Mouse (Mus musculus): Measurements from ENCODE around the gene Ifi213. TPM values are rescaled to one million over a fixed set of nuclear protein-coding genes. Genes with fewer than 3 reads are reported as not detected.

The Ifi213 gene
- 100 to 1,000 TPM in 1 of 2 experiments, 10 to 100 TPM in 1; 75.1 to 101 TPM for polyA plus RNA-seq (2017; shearing (Covaris generic))

DNA sequence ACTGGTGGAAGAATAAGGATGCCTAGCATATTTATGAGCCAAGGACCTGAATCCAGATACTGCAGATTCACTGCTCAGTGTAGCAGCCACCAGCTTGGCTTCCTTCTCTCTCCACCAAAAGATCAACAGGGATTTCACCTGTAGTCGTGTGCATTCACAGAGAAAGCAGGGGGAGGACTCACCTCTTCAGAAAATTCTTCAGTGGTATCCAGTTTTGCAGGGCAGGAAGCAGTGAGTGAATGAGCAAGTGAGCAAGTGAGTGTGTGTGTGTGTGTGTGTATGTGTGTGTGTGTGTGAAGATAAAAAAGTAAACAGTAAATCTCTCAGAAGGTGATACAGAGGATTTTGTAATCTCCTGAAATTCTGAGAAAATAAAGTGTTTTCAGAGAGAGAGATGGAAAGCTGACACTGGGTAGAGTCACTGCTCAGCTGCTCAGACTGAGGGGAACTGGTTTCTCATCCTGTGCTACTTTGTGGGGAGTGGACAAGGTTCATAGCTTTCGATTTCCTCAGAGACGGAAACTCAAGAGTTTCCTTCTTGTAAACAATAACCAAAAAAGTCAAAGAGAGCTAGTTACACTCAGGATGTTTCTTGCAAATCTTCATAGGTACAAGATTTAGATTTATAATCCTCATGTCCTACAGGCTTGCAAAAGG is at the start of gene Ifi213:
Gene Ifi213 (minus strand): TSS at position 437 of the 657 bp plus-strand sequence.

DNA sequence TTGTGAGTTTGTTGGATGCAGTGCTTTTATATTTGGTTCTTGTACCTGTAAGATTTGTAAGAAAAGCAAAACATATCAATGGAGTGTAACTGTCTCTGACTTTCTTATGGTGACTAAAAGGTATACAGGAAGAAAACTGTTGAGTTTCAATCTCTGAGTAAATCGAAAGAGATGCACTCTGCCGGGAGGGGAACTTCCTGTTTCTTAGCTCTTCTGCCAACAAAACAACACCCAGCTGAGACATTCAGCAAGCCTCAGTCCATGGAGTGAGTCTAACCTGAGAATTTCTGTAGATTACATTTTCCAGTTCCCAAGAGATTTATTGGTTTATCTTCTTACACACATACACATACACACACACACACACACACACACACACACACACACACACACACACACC is 31.5 kb upstream of the Ifi213 start, which contains the start of gene Ifi209:
Gene Ifi209 (plus strand): TSS at position 296 of the 400 bp plus-strand sequence.

GRCm38 (mm10) chr1:173535791-173536190 is 63.3 kb downstream of the Ifi213 start, which contains the start of gene Ifi214:
Ifi214 (minus strand) TSS chr1:173535957.

Other genes with a start within 250 kb of the Ifi213 start
- 10 to 100 TPM; 63.3 to 74.7 TPM for gene Aim2, start 248.4 kb downstream of the Ifi213 start, polyA plus RNA-seq (2017; shearing (Covaris generic))
- under 1 TPM in 1 of 2 experiments, not detected in 1; 0.97 TPM for gene Cadm3, start 231.6 kb downstream of the Ifi213 start, polyA plus RNA-seq (2017; shearing (Covaris generic))
- 100 to 1,000 TPM in 1 of 2 experiments, 10 to 100 TPM in 1; 94.6 to 123 TPM for gene Ifi206, start 108.2 kb downstream of the Ifi213 start, polyA plus RNA-seq (2017; shearing (Covaris generic))
- 10 to 100 TPM; 22.7 to 29.0 TPM for gene Ifi214, start 63.3 kb downstream of the Ifi213 start, polyA plus RNA-seq (2017; shearing (Covaris generic))
- 100 to 1,000 TPM; 169 to 179 TPM for gene Ifi209, start 31.6 kb upstream of the Ifi213 start, polyA plus RNA-seq (2017; shearing (Covaris generic))
- gene Ifi208, start 74.4 kb upstream of the Ifi213 start, polyA plus RNA-seq (2017; shearing (Covaris generic)), result 100 to 1,000 TPM in 1 of 2 experiments, 10 to 100 TPM in 1; 77.8 to 171 TPM
- under 1 TPM in 1 of 2 experiments, not detected in 1; 0.87 TPM for gene Ifi207, start 142.5 kb upstream of the Ifi213 start, polyA plus RNA-seq (2017; shearing (Covaris generic))
- gene Ifi204, start 167.7 kb upstream of the Ifi213 start, polyA plus RNA-seq (2017; shearing (Covaris generic)), result 1 to 10 TPM in 1 of 2 experiments, under 1 TPM in 1; 0.30 to 1.4 TPM